Mouse (Mus musculus) erythroid progenitor cell, adult 5-6 weeks (primary cell): ENCODE data around the gene Adora2a. TPM values are rescaled to one million over a fixed set of nuclear protein-coding genes. Genes with fewer than 3 reads are reported as not detected.

Experiments
- ATAC-seq: replicated peaks from 2 replicates; pipeline ENCODE4 v1.8.0; 2016; ENCODE audit warnings: moderate number of reproducible peaks, mild to moderate bottlenecking, moderate TSS enrichment, inconsistent platforms; ENCODE audit not compliant: poor library complexity, low FRiP score, severe bottlenecking
- total RNA-seq, 2 experiments: library from RNA; stranded (forward) in 1 of 2; stranded (reverse) in 1 of 2; fragments of 150-400 nt in 1 of 2; fragments of 186-747, 209-891 nt in 1 of 2; gene quantifications; 2 replicates each; pipeline versions ENCODE4 v1.2.3 to v1.2.4; 2015 to 2017; ENCODE audit warnings: low replicate concordance in 2 of 2

The Adora2a gene
- total RNA-seq, 2 experiments from 2014 or later, result not detected

- ATAC-seq, result no peak
Measured at GRCm38 (mm10) chr10:75304413-75304812, 12.3 kb upstream of the Adora2a start.

- no peak for ATAC-seq
Measured at GRCm38 (mm10) chr10:75307130-75307529, 9.5 kb upstream of the Adora2a start.

GRCm38 (mm10) chr10:75312361-75312760 lies 4.3 kb upstream of the Adora2a start:
- ATAC-seq, result no peak

GRCm38 (mm10) chr10:75314190-75314980 lies 2.3 kb upstream of the Adora2a start:
- ATAC-seq, result no peak

- ATAC-seq, result no peak
Measured at GRCm38 (mm10) chr10:75315756-75316155, 921 bp upstream of the Adora2a start.

GRCm38 (mm10) chr10:75316472-75316871 lies 205 bp upstream of the Adora2a start:
- no peak for ATAC-seq

GRCm38 (mm10) chr10:75316908-75317761 lies 458 bp downstream of the Adora2a start:
- no peak for ATAC-seq

- ATAC-seq, result no peak
Measured at GRCm38 (mm10) chr10:75318206-75318605, 1.5 kb downstream of the Adora2a start.

- ATAC-seq, result no peak
Measured at GRCm38 (mm10) chr10:75320321-75320720, 3.6 kb downstream of the Adora2a start.

GRCm38 (mm10) chr10:75322966-75323365 lies 6.3 kb downstream of the Adora2a start:
- no peak for ATAC-seq

GRCm38 (mm10) chr10:75323986-75324385 lies 7.3 kb downstream of the Adora2a start:
- ATAC-seq, result no peak

- ATAC-seq, result no peak
Measured at GRCm38 (mm10) chr10:75324391-75324790, 7.7 kb downstream of the Adora2a start.

- no peak for ATAC-seq
Measured at GRCm38 (mm10) chr10:75325821-75326220, 9.1 kb downstream of the Adora2a start.

- ATAC-seq, result no peak
Measured at GRCm38 (mm10) chr10:75326553-75326952, 9.9 kb downstream of the Adora2a start.

GRCm38 (mm10) chr10:75327081-75327480 lies 10.4 kb downstream of the Adora2a start:
- ATAC-seq, result no peak

GRCm38 (mm10) chr10:75328201-75328704 lies 11.6 kb downstream of the Adora2a start:
- ATAC-seq, result no peak

- ATAC-seq, result no peak
Measured at GRCm38 (mm10) chr10:75332268-75332667, 15.6 kb downstream of the Adora2a start.

GRCm38 (mm10) chr10:75333176-75333776 lies 16.6 kb downstream of the Adora2a start:
- 0 out of 2 replicates have a peak, but pooled peaks have one; percentile 31 for ATAC-seq

GRCm38 (mm10) chr10:75334175-75334574 lies 17.5 kb downstream of the Adora2a start:
- no peak for ATAC-seq

- no peak for ATAC-seq
Measured at GRCm38 (mm10) chr10:75335075-75335474, 18.4 kb downstream of the Adora2a start.
